Mouse (Mus musculus) CH12F3 (cell line): ENCODE measurements around the gene Hnrnph2.

ENCODE experiments used
- in situ Hi-C: fragments of 300-500 bp; cut with MboI; formaldehyde crosslinking; loops from 2 replicates; pipeline ENCODE4 v1.14.3; 2020; ENCODE audit warnings: low sequenced_read_pairs

The Hnrnph2 gene

GRCm38 (mm10) chrX:134612285-134612959 lies 11.4 kb downstream of the Hnrnph2 start:
- in situ Hi-C loops: no loop called here

- in situ Hi-C loops: no loop called here
These were observed 13.3 kb downstream of the Hnrnph2 start for GRCm38 (mm10) chrX:134614306-134614705.

- in situ Hi-C loops: no loop called here
These were observed 18.7 kb downstream of the Hnrnph2 start for GRCm38 (mm10) chrX:134619695-134620094.

GRCm38 (mm10) chrX:134620254-134620865 lies 19.4 kb downstream of the Hnrnph2 start:
- in situ Hi-C loops: no loop called here

GRCm38 (mm10) chrX:134621685-134622084 lies 20.7 kb downstream of the Hnrnph2 start:
- in situ Hi-C loops: no loop called here

- in situ Hi-C loops: no loop called here
These were observed 22.4 kb downstream of the Hnrnph2 start for GRCm38 (mm10) chrX:134623350-134623749.

GRCm38 (mm10) chrX:134628200-134628599 lies 27.2 kb downstream of the Hnrnph2 start:
- in situ Hi-C loops: no loop called here

- in situ Hi-C loops: no loop called here
These were observed 31.7 kb downstream of the Hnrnph2 start for GRCm38 (mm10) chrX:134632710-134633109.

- in situ Hi-C loops: no loop called here
These were observed 34.1 kb downstream of the Hnrnph2 start for GRCm38 (mm10) chrX:134635111-134635510.

- in situ Hi-C loops: no loop called here
These were observed 34.9 kb downstream of the Hnrnph2 start for GRCm38 (mm10) chrX:134635860-134636259.

- in situ Hi-C loops: no loop called here
These were observed 40.2 kb downstream of the Hnrnph2 start for GRCm38 (mm10) chrX:134641000-134641760.

GRCm38 (mm10) chrX:134646338-134646737 lies 45.4 kb downstream of the Hnrnph2 start:
- in situ Hi-C loops: no loop called here

GRCm38 (mm10) chrX:134647421-134647820 lies 46.4 kb downstream of the Hnrnph2 start:
- in situ Hi-C loops: no loop called here

GRCm38 (mm10) chrX:134648031-134648692 lies 47.2 kb downstream of the Hnrnph2 start:
- in situ Hi-C loops: no loop called here

- in situ Hi-C loops: no loop called here
These were observed 51.1 kb downstream of the Hnrnph2 start for GRCm38 (mm10) chrX:134652061-134652460.
